Mouse (Mus musculus) small intestine, adult 10 weeks (tissue): Measurements from ENCODE around the gene Vac14. TPM values are rescaled to one million over a fixed set of nuclear protein-coding genes. Genes with fewer than 3 reads are reported as not detected.

ENCODE experiments used
- polyA plus RNA-seq: library from polyadenylated mRNA; stranded (reverse); fragments of 350-450 nt; fragmentation: Illumina TruSeq; extraction: RNeasy Lipid Tissue Mini Kit (QIAGEN cat#74804); gene quantifications from one replicate; pipeline ENCODE4 v1.2.3, GENCODE M21; 2014; ENCODE audit warnings: low replicate concordance

Vac14 gene
- 1.2 TPM for polyA plus RNA-seq

DNA sequence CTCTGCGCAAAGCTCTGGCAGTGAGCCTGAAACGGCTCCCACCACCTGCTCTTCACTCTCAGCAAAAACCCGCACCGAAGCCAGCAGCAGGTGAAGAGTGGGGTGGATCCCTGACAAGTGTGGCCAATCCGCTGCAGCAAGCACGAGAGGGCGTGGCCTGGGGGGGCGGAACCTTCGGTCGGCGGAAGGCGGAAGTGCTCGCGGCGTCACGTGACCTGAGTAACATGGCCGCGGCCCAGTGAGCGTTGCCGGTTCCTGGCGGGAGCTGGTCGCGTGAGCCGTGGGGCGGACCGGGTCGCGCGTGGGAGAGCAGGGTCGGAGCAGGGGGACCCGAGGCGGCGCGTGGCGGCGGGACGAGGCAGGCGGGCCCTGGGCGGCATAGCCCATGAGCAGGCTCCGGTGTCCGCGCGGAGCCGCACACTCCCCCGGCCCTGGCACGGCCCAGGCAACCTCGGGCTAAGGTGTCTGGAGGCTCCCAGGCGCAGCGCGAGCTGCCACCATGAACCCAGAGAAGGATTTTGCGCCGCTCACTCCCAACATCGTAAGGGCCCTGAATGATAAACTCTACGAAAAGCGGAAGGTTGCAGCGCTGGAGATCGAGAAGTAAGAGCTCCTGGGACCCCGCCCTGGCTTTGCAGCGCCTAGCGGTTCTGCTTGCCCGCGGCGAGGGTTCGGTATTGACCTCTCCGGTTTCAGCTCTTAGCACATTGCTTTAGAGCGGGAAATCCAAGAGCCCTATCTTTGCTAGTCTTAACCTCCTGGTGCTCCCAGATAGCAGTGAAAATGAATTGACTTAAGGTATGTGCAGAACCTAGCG lies at the start of gene Vac14:
Gene Vac14 (plus strand): TSS at position 195 of the 817 bp plus-strand sequence.

DNA sequence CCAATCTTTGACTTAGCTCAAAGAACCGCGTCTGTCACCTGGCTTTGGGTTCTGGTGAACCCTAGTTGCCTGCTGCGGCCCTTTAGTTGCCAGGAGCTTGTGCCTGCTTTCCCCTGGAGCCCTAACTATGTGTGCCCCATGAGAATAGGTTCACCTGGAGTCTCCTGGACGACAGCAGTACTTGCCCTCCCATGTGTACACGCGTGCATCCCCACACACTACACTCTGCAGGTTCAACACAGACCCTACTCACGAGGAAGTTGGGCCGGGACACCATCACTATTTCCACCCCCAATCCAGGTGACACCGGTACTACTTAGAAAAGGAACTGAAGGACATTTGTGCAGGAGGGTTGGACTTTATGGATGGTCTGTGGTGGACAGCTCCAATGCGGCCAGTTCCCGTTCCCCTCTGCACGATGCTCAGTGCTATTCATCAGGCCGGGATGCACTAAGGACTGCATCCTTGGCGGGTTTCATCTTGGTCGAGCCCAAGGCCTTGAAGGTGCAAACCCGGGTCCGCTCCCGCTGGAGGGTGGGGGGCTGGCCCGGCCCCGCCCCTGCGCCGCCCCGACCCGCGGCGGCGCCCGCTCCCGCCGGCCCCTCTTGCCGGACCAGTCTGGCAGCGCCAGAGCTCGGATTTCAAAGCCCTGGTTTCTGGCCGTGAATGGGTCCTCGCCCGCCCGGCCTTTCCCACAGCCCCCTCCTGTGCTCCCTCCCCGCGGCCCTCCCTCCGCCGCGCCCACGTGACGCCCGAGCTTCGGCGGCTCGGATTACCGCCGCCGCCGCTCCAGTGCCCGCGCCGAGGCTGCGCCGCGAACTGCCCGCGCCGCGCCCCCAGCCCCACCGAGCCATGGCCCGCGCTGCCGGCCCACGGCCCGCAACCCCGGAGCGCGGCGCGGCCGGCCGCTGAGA lies 102.6 kb downstream of the Vac14 start, which contains the start of gene Mtss1l:
Gene Mtss1l (plus strand): TSS at position 792 of the 914 bp plus-strand sequence.

Other genes starting within 250 kb of the Vac14 start
- 0.71 TPM for gene Mtss1l, start 102.9 kb downstream of the Vac14 start, polyA plus RNA-seq
- 0.30 TPM for gene Il34, start 187.3 kb downstream of the Vac14 start, polyA plus RNA-seq
- 7.0 TPM for gene Cog4, start 228.0 kb downstream of the Vac14 start, polyA plus RNA-seq
- gene Sf3b3, start 228.2 kb downstream of the Vac14 start, polyA plus RNA-seq, result 14.6 TPM